Mouse (Mus musculus) left cerebral cortex, postnatal 36 days (tissue): ENCODE measurements around the gene Sell. TPM values are rescaled to one million over a fixed set of nuclear protein-coding genes. Genes with fewer than 3 reads are reported as not detected.

ENCODE experiments used
- DNase-seq, 2 experiments: peaks; one replicate each; pipeline ENCODE4 v3.0.0; 2021 to 2022; ENCODE audit warnings: low spot score in 2 of 2, mixed read lengths in 1 of 2
- intact Hi-C: fragments of 180-260 bp; cut with DNase I; formaldehyde crosslinking; loops from one replicate; pipeline ENCODE4 v1.15.1; 2025
- total RNA-seq, 2 experiments: library from RNA; stranded (reverse); gene quantifications; 2 replicates each; pipeline ENCODE4 v1.2.3; 2021

Gene Sell
- total RNA-seq, 2 experiments from 2014 or later = not detected

- intact Hi-C loops = no loop called here
- DNase-seq = no peak
Measured at GRCm38 (mm10) chr1:164119892-164120776, 58.4 kb downstream of the Sell start.

- DNase-seq = no peak
- intact Hi-C loops = no loop called here
Measured at GRCm38 (mm10) chr1:164120777-164121158, 59.0 kb downstream of the Sell start.

- DNase-seq = no peak
- intact Hi-C loops = no loop called here
Measured at GRCm38 (mm10) chr1:164123836-164124235, 62.1 kb downstream of the Sell start.

GRCm38 (mm10) chr1:164130013-164130412 lies 68.2 kb downstream of the Sell start:
- intact Hi-C loops = no loop called here
- DNase-seq = no peak

- intact Hi-C loops = no loop called here
- DNase-seq = no peak
Measured at GRCm38 (mm10) chr1:164132609-164133008, 70.8 kb downstream of the Sell start.

Other genes starting within 250 kb of the Sell start
- 10 to 100 TPM; 22.1 to 26.6 TPM for gene Scyl3, start 132.9 kb upstream of the Sell start, total RNA-seq
- gene BC055324, start 67.2 kb upstream of the Sell start, total RNA-seq = 1 to 10 TPM in 1 of 2 experiments, under 1 TPM in 1; 0.96 to 1.2 TPM
- gene Mettl18, start 67.1 kb upstream of the Sell start, total RNA-seq = 1 to 10 TPM; 5.0 to 5.3 TPM
- under 1 TPM in 1 of 2 experiments, not detected in 1; 0.10 TPM for gene Sele, start 13.7 kb upstream of the Sell start, total RNA-seq
- gene Selp, start 53.3 kb downstream of the Sell start, total RNA-seq = not detected
- under 1 TPM; 0.42 to 0.52 TPM for gene F5, start 89.9 kb downstream of the Sell start, total RNA-seq
- gene Slc19a2, start 187.1 kb downstream of the Sell start, total RNA-seq = 10 to 100 TPM; 12.8 to 13.5 TPM
- gene Ccdc181, start 213.6 kb downstream of the Sell start, total RNA-seq = 10 to 100 TPM; 23.4 to 24.4 TPM
- 10 to 100 TPM; 24.0 to 26.7 TPM for gene Nme7, start 242.1 kb downstream of the Sell start, total RNA-seq
- 10 to 100 TPM; 24.6 to 26.7 TPM for gene Blzf1, start 245.5 kb downstream of the Sell start, total RNA-seq